Mouse (Mus musculus): ENCODE data around the gene Slc16a12. TPM values are rescaled to one million over a fixed set of nuclear protein-coding genes. Genes with fewer than 3 reads are reported as not detected.
"Not testable (repeated sequence)": the region's sequence is repeated elsewhere in the genome, so short reads cannot be mapped to it uniquely, and the experiment has no call there.

Slc16a12 gene
- polyA plus RNA-seq, 1 experiment from 2014 or later = 10.6 TPM

DNA sequence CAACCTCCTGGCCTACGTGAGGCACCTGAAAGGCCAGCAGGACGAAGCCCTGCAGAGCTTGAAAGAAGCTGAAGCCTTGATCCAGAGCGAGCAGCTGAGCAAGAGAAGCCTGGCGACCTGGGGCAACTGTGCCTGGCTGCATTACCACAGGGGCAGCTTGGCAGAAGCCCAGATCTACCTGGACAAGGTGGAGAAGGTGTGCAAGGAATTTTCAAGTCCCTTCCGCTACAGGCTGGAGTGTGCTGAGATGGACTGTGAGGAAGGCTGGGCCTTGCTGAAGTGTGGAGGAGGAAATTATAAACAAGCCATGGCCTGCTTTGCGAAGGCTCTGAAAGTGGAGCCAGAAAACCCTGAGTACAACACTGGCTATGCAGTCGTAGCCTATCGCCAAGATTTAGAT, 99.5 kb downstream of the Slc16a12 start:
- H3K9ac ChIP-seq (ENCODE audit: low read length); H3K4me3 ChIP-seq (ENCODE audit: low read length); H3K36me3 ChIP-seq (ENCODE audit: control insufficient read depth, insufficient read depth); H3K4me2 ChIP-seq (ENCODE audit: low read depth, low read length); H3K9me3 ChIP-seq (replicated peaks; ENCODE audit: control insufficient read depth, low read length); H3K27ac ChIP-seq (ENCODE audit: low read length); H3K27me3 ChIP-seq (ENCODE audit: control insufficient read depth, insufficient read depth, low read length); H3K4me1 ChIP-seq (ENCODE audit: control insufficient read depth, insufficient read depth, low read length); ATAC-seq (replicated peaks; ENCODE audit: extremely low read depth, insufficient read depth, low FRiP score): not testable (repeated sequence)
- 84% methylated on average over 6 of the region's 8 CpGs for WGBS

DNA sequence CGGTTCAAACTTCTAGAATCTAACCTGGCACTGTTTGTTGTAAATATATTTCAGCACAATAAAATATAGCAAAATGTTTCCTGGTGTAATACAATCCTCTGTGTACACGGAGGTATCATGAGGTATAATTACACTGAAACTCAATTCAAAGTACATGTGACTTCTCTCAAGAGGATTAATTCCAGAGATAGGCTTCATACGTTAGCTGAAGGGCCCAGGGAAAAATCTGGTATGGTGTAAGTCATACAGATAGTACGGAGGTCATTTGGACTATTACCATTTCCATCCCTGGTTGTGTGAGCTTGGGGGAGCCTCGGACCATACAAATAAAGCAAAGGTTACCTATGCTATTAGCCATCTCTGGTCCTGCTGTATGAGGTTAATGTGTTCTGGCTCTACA, 104.5 kb downstream of the Slc16a12 start:
- Histone ChIP-seq H3K4me3 (ENCODE audit: low read length) (no peak overlapping the region), H3K27ac (ENCODE audit: low read length) (no peak overlapping the region), H3K27me3 (ENCODE audit: control insufficient read depth, insufficient read depth, low read length) (no peaks in the 10 kb centered on the region), H3K9ac (ENCODE audit: low read length) (no peak overlapping the region), H3K4me2 (ENCODE audit: low read depth, low read length) (no peak overlapping the region), H3K4me1 (ENCODE audit: control insufficient read depth, insufficient read depth, low read length) (no peaks in the 10 kb centered on the region), H3K9me3 (replicated peaks; ENCODE audit: control insufficient read depth, low read length) (no peaks in the 10 kb centered on the region), H3K36me3 (ENCODE audit: control insufficient read depth, insufficient read depth) (no peaks in the 10 kb centered on the region)
- no peak for ATAC-seq (replicated peaks; ENCODE audit: extremely low read depth, insufficient read depth, low FRiP score)
- 60% methylated on average over 5 of the region's 5 CpGs for WGBS

DNA sequence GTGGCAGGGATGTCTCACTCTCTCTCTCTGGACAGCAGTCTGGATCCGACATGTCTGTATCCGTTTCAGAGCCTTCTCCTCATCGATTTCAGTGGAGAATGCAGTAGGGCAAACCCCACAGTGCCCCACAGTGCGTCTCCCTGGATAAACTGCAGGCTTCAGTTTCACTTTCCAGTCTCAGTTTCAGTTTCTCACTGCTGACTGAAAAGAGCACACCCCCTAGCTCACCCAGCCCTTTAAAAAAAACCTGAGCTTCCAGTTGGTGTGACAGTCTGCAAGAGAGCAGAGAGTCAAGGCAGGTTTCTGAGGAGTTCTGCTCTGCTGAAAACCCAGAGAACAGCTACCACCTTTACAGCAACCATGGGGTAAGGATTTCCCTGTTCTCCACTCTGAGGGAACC, 106.5 kb downstream of the Slc16a12 start, which contains the start of the genes Ifit1bl2 and Ifit1:
Gene Ifit1bl2, minus strand, starts transcription at position 121 of the 400 bp plus-strand sequence.
Gene Ifit1, plus strand, starts transcription at position 249 of the 400 bp plus-strand sequence.
- Histone ChIP-seq H3K4me2 (ENCODE audit: low read depth, low read length) (peak within 1 kb of the TSS; percentile 53), H3K9ac (ENCODE audit: low read length) (peak within 1 kb of the TSS; percentile 21; the same call in 1 of the 2 replicates), H3K36me3 (ENCODE audit: control insufficient read depth, insufficient read depth) (no peaks in the 10 kb centered on the region), H3K27me3 (ENCODE audit: control insufficient read depth, insufficient read depth, low read length) (no peaks in the 10 kb centered on the region), H3K4me3 (ENCODE audit: low read length) (peak within 1 kb of the TSS; percentile 9; the same call in 1 of the 2 replicates), H3K4me1 (ENCODE audit: control insufficient read depth, insufficient read depth, low read length) (no peaks in the 10 kb centered on the region), H3K9me3 (replicated peaks; ENCODE audit: control insufficient read depth, low read length) (no peaks in the 10 kb centered on the region), H3K27ac (ENCODE audit: low read length) (no peak within 1 kb of the TSS)
- WGBS = 25% methylated on average over 4 of the region's 4 CpGs
- no peak for ATAC-seq (replicated peaks; ENCODE audit: extremely low read depth, insufficient read depth, low FRiP score)

DNA sequence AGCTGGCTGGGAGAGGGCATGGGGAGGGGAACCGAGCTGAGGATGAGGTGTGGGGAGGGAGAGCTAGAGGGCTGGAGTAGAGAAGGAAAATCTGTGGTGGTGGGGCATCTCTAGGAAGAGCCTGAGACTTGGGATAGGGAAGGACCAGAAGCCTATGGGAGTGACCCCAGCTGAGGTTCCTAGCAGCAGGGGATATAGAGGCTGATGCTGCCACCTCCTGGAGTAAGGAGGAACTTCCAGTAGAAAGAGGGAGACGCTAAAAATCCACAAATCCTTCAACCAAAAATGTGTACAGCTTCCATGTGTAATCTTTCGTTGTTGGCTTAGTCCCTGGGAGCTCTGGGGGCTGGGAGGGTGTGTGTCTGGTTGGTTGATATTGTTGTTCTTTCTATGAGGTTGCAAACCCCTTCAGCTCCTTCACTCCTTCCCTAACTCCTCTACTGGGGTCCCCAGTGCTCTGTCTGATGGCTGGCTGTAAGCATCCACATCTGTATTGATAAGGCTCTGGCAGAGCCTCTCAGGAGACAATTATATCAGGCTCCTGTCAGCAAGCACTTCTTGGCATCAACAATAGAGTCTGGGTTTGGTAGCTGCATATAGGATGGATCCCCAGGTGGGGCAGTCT, 110.0 kb downstream of the Slc16a12 start:
- Histone ChIP-seq H3K9ac (ENCODE audit: low read length) (no peak overlapping the region), H3K4me1 (ENCODE audit: control insufficient read depth, insufficient read depth, low read length) (no peaks in the 10 kb centered on the region), H3K9me3 (replicated peaks; ENCODE audit: control insufficient read depth, low read length) (no peaks in the 10 kb centered on the region), H3K27me3 (ENCODE audit: control insufficient read depth, insufficient read depth, low read length) (no peaks in the 10 kb centered on the region), H3K4me2 (ENCODE audit: low read depth, low read length) (no peak overlapping the region), H3K4me3 (ENCODE audit: low read length) (no peak overlapping the region), H3K27ac (ENCODE audit: low read length) (no peak overlapping the region), H3K36me3 (ENCODE audit: control insufficient read depth, insufficient read depth) (no peaks in the 10 kb centered on the region)
- 11% methylated on average over 3 of the region's 3 CpGs for WGBS
- peak; percentile 65; the same call in 1 of the 2 replicates for ATAC-seq (replicated peaks; ENCODE audit: extremely low read depth, insufficient read depth, low FRiP score)

DNA sequence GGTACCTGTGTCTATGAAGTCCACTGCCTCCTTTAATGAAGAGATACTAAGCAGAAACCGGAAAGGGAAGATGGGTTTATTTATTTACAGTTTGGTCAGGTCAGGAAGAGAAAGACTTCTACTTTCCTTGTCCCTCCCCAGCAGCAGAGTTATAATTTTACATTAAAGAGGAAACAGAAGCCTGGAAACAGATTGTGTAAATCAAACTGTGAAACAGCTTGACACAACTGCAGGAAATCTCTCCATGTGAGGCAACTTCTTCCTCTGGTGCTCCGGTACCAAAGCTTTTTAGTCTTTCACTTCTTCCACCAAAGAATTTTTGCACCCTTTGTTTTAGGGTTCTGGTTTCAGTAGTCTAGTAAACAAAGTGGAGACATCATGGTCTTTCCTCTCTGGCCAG, 113.6 kb downstream of the Slc16a12 start:
- Histone ChIP-seq H3K36me3 (ENCODE audit: control insufficient read depth, insufficient read depth) (no peaks in the 10 kb centered on the region), H3K4me1 (ENCODE audit: control insufficient read depth, insufficient read depth, low read length) (no peaks in the 10 kb centered on the region), H3K9me3 (replicated peaks; ENCODE audit: control insufficient read depth, low read length) (no peaks in the 10 kb centered on the region), H3K4me3 (ENCODE audit: low read length) (no peak overlapping the region), H3K27me3 (ENCODE audit: control insufficient read depth, insufficient read depth, low read length) (no peaks in the 10 kb centered on the region; the same call in 1 of the 2 replicates), H3K27ac (ENCODE audit: low read length) (no peak overlapping the region), H3K4me2 (ENCODE audit: low read depth, low read length) (no peak overlapping the region), H3K9ac (ENCODE audit: low read length) (no peak overlapping the region)
- WGBS = 57% methylated on average over 2 of the region's 2 CpGs
- no peak for ATAC-seq (replicated peaks; ENCODE audit: extremely low read depth, insufficient read depth, low FRiP score)

- no peak for ATAC-seq (replicated peaks; ENCODE audit: extremely low read depth, insufficient read depth, low FRiP score)
- H3K27me3 ChIP-seq (ENCODE audit: control insufficient read depth, insufficient read depth, low read length) = no peaks in the 10 kb centered on the region; the same call in 1 of the 2 replicates
Observed at GRCm38 (mm10) chr19:34631487-34631886, 115.6 kb downstream of the Slc16a12 start.

DNA sequence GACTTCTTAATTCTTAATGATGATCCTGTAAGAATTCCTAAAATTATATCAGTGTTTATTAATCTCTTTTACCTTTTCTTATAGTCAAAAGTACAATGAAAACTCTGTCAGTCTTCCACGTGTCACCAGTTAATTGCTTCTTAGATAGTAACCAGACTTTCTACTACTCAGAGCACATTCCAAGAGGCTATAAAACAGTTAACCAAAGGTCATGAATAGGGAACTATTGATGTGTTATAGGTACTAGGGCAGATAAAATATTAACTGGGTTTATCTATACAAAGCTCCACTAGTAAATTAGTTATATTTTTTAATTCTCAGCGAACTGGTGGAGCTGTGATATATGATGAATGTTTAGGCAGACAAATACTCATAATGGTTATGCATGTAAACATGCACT, 119.6 kb downstream of the Slc16a12 start:
- Histone ChIP-seq H3K9me3 (replicated peaks; ENCODE audit: control insufficient read depth, low read length) (no peaks in the 10 kb centered on the region), H3K27ac (ENCODE audit: low read length) (no peak overlapping the region), H3K36me3 (ENCODE audit: control insufficient read depth, insufficient read depth) (no peaks in the 10 kb centered on the region), H3K4me2 (ENCODE audit: low read depth, low read length) (no peak overlapping the region), H3K4me1 (ENCODE audit: control insufficient read depth, insufficient read depth, low read length) (no peaks in the 10 kb centered on the region), H3K27me3 (ENCODE audit: control insufficient read depth, insufficient read depth, low read length) (no peaks in the 10 kb centered on the region; the same call in 1 of the 2 replicates), H3K9ac (ENCODE audit: low read length) (no peak overlapping the region), H3K4me3 (ENCODE audit: low read length) (no peak overlapping the region)
- WGBS = 66% methylated on average over 2 of the region's 2 CpGs
- no peak for ATAC-seq (replicated peaks; ENCODE audit: extremely low read depth, insufficient read depth, low FRiP score)

More at GRCm38 (mm10) chr19:34631487-34631886, 115.6 kb downstream of the Slc16a12 start:
- H3K9ac ChIP-seq (ENCODE audit: low read length) = no peak overlapping the region
- H3K36me3 ChIP-seq (ENCODE audit: control insufficient read depth, insufficient read depth) = no peaks in the 10 kb centered on the region
- H3K4me3 ChIP-seq (ENCODE audit: low read length) = no peak overlapping the region
- H3K4me2 ChIP-seq (ENCODE audit: low read depth, low read length) = no peak overlapping the region
- H3K27ac ChIP-seq (ENCODE audit: low read length) = no peak overlapping the region
- H3K9me3 ChIP-seq (replicated peaks; ENCODE audit: control insufficient read depth, low read length) = no peaks in the 10 kb centered on the region
- H3K4me1 ChIP-seq (ENCODE audit: control insufficient read depth, insufficient read depth, low read length) = no peaks in the 10 kb centered on the region

DNA sequence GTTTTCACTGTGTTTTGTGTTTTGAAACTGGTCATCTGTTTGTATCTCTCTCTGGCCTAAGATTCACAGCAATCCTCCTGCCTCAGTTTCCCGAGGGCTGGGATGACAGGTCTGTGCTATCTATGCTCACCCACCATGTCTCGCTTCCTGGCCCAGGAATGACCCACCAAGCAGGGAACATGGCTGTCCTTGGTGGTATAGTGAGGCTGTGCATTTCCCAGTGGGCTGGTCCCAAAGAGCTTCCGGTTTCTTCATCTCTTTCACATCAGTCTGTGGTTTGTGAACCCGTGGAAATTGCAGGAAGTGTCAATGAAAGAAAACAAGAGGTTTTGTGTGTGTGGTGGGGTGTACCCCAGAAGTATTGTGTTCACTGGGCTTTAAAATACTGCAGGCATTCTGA, 122.4 kb downstream of the Slc16a12 start:
- 75% methylated on average over 4 of the region's 4 CpGs for WGBS
- Histone ChIP-seq H3K27ac (ENCODE audit: low read length) (no peak overlapping the region), H3K36me3 (ENCODE audit: control insufficient read depth, insufficient read depth) (no peaks in the 10 kb centered on the region), H3K9ac (ENCODE audit: low read length) (no peak overlapping the region), H3K4me3 (ENCODE audit: low read length) (no peak overlapping the region), H3K27me3 (ENCODE audit: control insufficient read depth, insufficient read depth, low read length) (no peaks in the 10 kb centered on the region), H3K4me2 (ENCODE audit: low read depth, low read length) (no peak overlapping the region), H3K4me1 (ENCODE audit: control insufficient read depth, insufficient read depth, low read length) (no peaks in the 10 kb centered on the region), H3K9me3 (replicated peaks; ENCODE audit: control insufficient read depth, low read length) (no peaks in the 10 kb centered on the region)
- no peak for ATAC-seq (replicated peaks; ENCODE audit: extremely low read depth, insufficient read depth, low FRiP score)

DNA sequence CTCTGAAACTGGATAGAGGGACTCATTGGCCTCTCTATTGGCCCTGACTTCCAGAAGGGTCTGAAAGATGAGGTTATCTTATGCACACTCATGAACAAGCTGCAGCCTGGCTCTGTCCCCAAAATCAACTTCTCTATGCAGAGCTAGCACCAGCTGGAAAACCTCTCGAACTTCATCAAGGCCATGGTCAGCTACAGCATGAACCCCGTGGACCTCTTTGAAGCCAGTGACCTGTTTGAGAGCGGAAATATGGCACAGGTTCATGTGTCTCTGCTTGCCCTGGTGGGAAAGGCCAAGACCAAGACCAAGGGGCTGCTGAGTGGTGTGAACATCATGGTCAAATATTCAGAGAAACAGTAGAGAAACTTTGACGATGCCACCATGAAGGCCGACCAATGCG, 123.3 kb downstream of the Slc16a12 start:
- Histone ChIP-seq H3K27me3 (ENCODE audit: control insufficient read depth, insufficient read depth, low read length) (no peaks in the 10 kb centered on the region), H3K4me1 (ENCODE audit: control insufficient read depth, insufficient read depth, low read length) (no peaks in the 10 kb centered on the region), H3K4me3 (ENCODE audit: low read length) (no peak overlapping the region), H3K27ac (ENCODE audit: low read length) (no peak overlapping the region), H3K4me2 (ENCODE audit: low read depth, low read length) (no peak overlapping the region), H3K36me3 (ENCODE audit: control insufficient read depth, insufficient read depth) (no peaks in the 10 kb centered on the region), H3K9me3 (replicated peaks; ENCODE audit: control insufficient read depth, low read length) (no peaks in the 10 kb centered on the region), H3K9ac (ENCODE audit: low read length) (no peak overlapping the region)
- 87% methylated on average over 6 of the region's 6 CpGs for WGBS
- ATAC-seq (replicated peaks; ENCODE audit: extremely low read depth, insufficient read depth, low FRiP score) = no peak
